Mouse (Mus musculus) hindbrain, embryonic 11.5 days (tissue): Measurements from ENCODE around the gene Eri3. TPM values are rescaled to one million over a fixed set of nuclear protein-coding genes. Genes with fewer than 3 reads are reported as not detected.

Experiments
- ATAC-seq: fragments of 200-750 bp; cut with Nextera tagmentation; 2 replicates; pipeline ENCODE4 v1.8.0; 2017; ENCODE audit warnings: mild to moderate bottlenecking, moderate TSS enrichment, moderate library complexity; ENCODE audit not compliant: low FRiP score
- DNase-seq: peaks from one replicate; pipeline ENCODE4 v3.0.0-alpha.2; 2015; ENCODE audit warnings: low spot score
- H3K27ac ChIP-seq: fragments of 300-500 bp; sonication (generic); 2 replicates; pipeline ENCODE4 v1.5.1; 2014; ENCODE audit warnings: mild to moderate bottlenecking, low read depth, low read length
- H3K27me3 ChIP-seq: fragments of 300-500 bp; sonication (generic); 2 replicates; pipeline ENCODE4 v1.6.1; 2014; ENCODE audit warnings: mild to moderate bottlenecking, low read length, moderate library complexity, mixed read lengths; ENCODE audit not compliant: control insufficient read depth, insufficient read depth
- H3K36me3 ChIP-seq: fragments of 300-500 bp; sonication (generic); 2 replicates; pipeline ENCODE4 v1.6.1; 2014; ENCODE audit warnings: mild to moderate bottlenecking, low read length, moderate library complexity, mixed read lengths; ENCODE audit not compliant: control insufficient read depth, insufficient read depth
- H3K4me1 ChIP-seq: fragments of 300-500 bp; sonication (generic); replicated peaks from 2 replicates; pipeline ENCODE4 v1.6.1; 2014; ENCODE audit warnings: low read length, mixed read lengths; ENCODE audit not compliant: control insufficient read depth, insufficient read depth
- H3K4me2 ChIP-seq: fragments of 300-500 bp; sonication (generic); replicated peaks from 2 replicates; pipeline ENCODE4 v1.6.1; 2014; ENCODE audit warnings: mild to moderate bottlenecking, low read depth, low read length
- H3K4me3 ChIP-seq: fragments of 300-500 bp; sonication (generic); 2 replicates; pipeline ENCODE4 v1.5.1; 2014; ENCODE audit warnings: low read depth, low read length
- H3K9ac ChIP-seq: fragments of 300-500 bp; sonication (generic); 2 replicates; pipeline ENCODE4 v1.6.1; 2014; ENCODE audit warnings: low read depth, low read length
- H3K9me3 ChIP-seq: fragments of 300-500 bp; sonication (generic); 2 replicates; pipeline ENCODE4 v1.6.1; 2016; ENCODE audit warnings: low read length; ENCODE audit not compliant: control insufficient read depth
- WGBS: fragments of 180-500 bp; shearing (Covaris S2); extraction: QIAGEN DNeasy Blood & Tissue Kit; methylation state at CpG from one replicate; pipeline ENCODE4 v1.1.7; 2014; 5-methylcytosine and 5-hydroxymethylcytosine counted together
- polyA plus RNA-seq: library from polyadenylated mRNA; unstranded; fragments of >200 nt; fragmentation: Nextera tagmentation; extraction: Ambion mirVana; gene quantifications from 2 replicates; pipeline ENCODE4 v1.2.1, GENCODE M21; 2014

Eri3 gene
- polyA plus RNA-seq, 1 experiment from 2014 or later = 110 TPM

- Histone ChIP-seq H3K36me3 (no peaks in the 10 kb centered on the region), H3K4me3 (no peak overlapping the region), H3K9me3 (no peaks in the 10 kb centered on the region), H3K4me1 (no peaks in the 10 kb centered on the region; the same call in 1 of the 2 replicates), H3K4me2 (no peak overlapping the region), H3K27ac (no peak overlapping the region), H3K27me3 (no peaks in the 10 kb centered on the region), H3K9ac (no peak overlapping the region)
- ATAC-seq (no peak), DNase-seq (no peak)
- 36% methylated on average over 5 of the region's 5 CpGs for WGBS
These were observed 6.2 kb downstream of the Eri3 start for GRCm38 (mm10) chr4:117556372-117556771.

- no peak overlapping the region for H3K4me2 ChIP-seq
- H3K9ac ChIP-seq = no peak overlapping the region
- ATAC-seq (no peak), DNase-seq (no peak)
- H3K9me3 ChIP-seq = no peaks in the 10 kb centered on the region
- no peak overlapping the region for H3K27ac ChIP-seq
- 83% methylated on average over 5 of the region's 5 CpGs for WGBS
- H3K4me3 ChIP-seq = no peak overlapping the region
- no peaks in the 10 kb centered on the region for H3K36me3 ChIP-seq
- H3K27me3 ChIP-seq = no peaks in the 10 kb centered on the region
- no peaks in the 10 kb centered on the region for H3K4me1 ChIP-seq
These were observed 7.0 kb downstream of the Eri3 start for GRCm38 (mm10) chr4:117557068-117557645.

- Histone ChIP-seq H3K27ac (no peak overlapping the region), H3K4me1 (no peaks in the 10 kb centered on the region), H3K9ac (no peak overlapping the region), H3K36me3 (no peaks in the 10 kb centered on the region), H3K27me3 (no peaks in the 10 kb centered on the region), H3K4me2 (no peak overlapping the region), H3K9me3 (no peaks in the 10 kb centered on the region), H3K4me3 (no peak overlapping the region)
- WGBS = 84% methylated on average over 9 of the region's 9 CpGs
- ATAC-seq (no peak), DNase-seq (no peak)
These were observed 13.8 kb downstream of the Eri3 start for GRCm38 (mm10) chr4:117563967-117564366.

GRCm38 (mm10) chr4:117568846-117569245 lies 18.7 kb downstream of the Eri3 start:
- Histone ChIP-seq H3K36me3 (no peaks in the 10 kb centered on the region), H3K4me3 (no peak overlapping the region), H3K27me3 (no peaks in the 10 kb centered on the region), H3K4me2 (no peak overlapping the region), H3K9me3 (no peaks in the 10 kb centered on the region), H3K4me1 (no peaks in the 10 kb centered on the region), H3K27ac (no peak overlapping the region), H3K9ac (no peak overlapping the region)
- no peak for ATAC-seq
- no peak for DNase-seq
- 51% methylated on average over 2 of the region's 2 CpGs for WGBS

GRCm38 (mm10) chr4:117570964-117571363 lies 20.8 kb downstream of the Eri3 start:
- DNase-seq = no peak

GRCm38 (mm10) chr4:117577579-117577978 lies 27.4 kb downstream of the Eri3 start:
- H3K4me2 ChIP-seq = no peak overlapping the region
- H3K4me1 ChIP-seq = no peaks in the 10 kb centered on the region; the same call in 1 of the 2 replicates
- H3K36me3 ChIP-seq = no peaks in the 10 kb centered on the region
- 93% methylated on average over 1 of the region's 1 CpGs for WGBS
- no peak overlapping the region for H3K27ac ChIP-seq
- no peak overlapping the region for H3K4me3 ChIP-seq
- no peaks in the 10 kb centered on the region for H3K27me3 ChIP-seq
- H3K9me3 ChIP-seq = no peaks in the 10 kb centered on the region
- no peak for DNase-seq
- ATAC-seq = no peak
- H3K9ac ChIP-seq = no peak overlapping the region

More at GRCm38 (mm10) chr4:117570964-117571363, 20.8 kb downstream of the Eri3 start:
- H3K27ac ChIP-seq = no peak overlapping the region
- no peaks in the 10 kb centered on the region for H3K36me3 ChIP-seq
- H3K9ac ChIP-seq = no peak overlapping the region
- H3K9me3 ChIP-seq = no peaks in the 10 kb centered on the region
- H3K27me3 ChIP-seq = no peaks in the 10 kb centered on the region
- ATAC-seq = no peak
- WGBS = 67% methylated on average over 5 of the region's 5 CpGs
- H3K4me1 ChIP-seq = no peaks in the 10 kb centered on the region
- H3K4me3 ChIP-seq = no peak overlapping the region
- no peak overlapping the region for H3K4me2 ChIP-seq

GRCm38 (mm10) chr4:117581626-117582025 lies 31.5 kb downstream of the Eri3 start:
- no peak overlapping the region for H3K9ac ChIP-seq
- WGBS = 69% methylated on average over 9 of the region's 9 CpGs

GRCm38 (mm10) chr4:117585995-117586394 lies 35.8 kb downstream of the Eri3 start:
- Histone ChIP-seq H3K4me1 (peaks cover 2% of the 10 kb centered on the region; the same call in 1 of the 2 replicates), H3K27ac (no peak overlapping the region), H3K36me3 (no peaks in the 10 kb centered on the region), H3K4me3 (no peak overlapping the region), H3K4me2 (no peak overlapping the region), H3K9ac (no peak overlapping the region), H3K9me3 (no peaks in the 10 kb centered on the region), H3K27me3 (no peaks in the 10 kb centered on the region)
- no peak for DNase-seq
- ATAC-seq = no peak
- 98% methylated on average over 2 of the region's 2 CpGs for WGBS

More at GRCm38 (mm10) chr4:117581626-117582025, 31.5 kb downstream of the Eri3 start:
- Histone ChIP-seq H3K4me3 (no peak overlapping the region), H3K27ac (no peak overlapping the region), H3K27me3 (no peaks in the 10 kb centered on the region), H3K9me3 (no peaks in the 10 kb centered on the region), H3K4me2 (no peak overlapping the region), H3K4me1 (no peaks in the 10 kb centered on the region; the same call in 1 of the 2 replicates), H3K36me3 (no peaks in the 10 kb centered on the region)
- no peak for DNase-seq
- no peak for ATAC-seq

- no peak overlapping the region for H3K27ac ChIP-seq
These were observed 37.3 kb downstream of the Eri3 start for GRCm38 (mm10) chr4:117587447-117587846.

More at GRCm38 (mm10) chr4:117587447-117587846, 37.3 kb downstream of the Eri3 start:
- Histone ChIP-seq H3K9me3 (no peaks in the 10 kb centered on the region), H3K36me3 (no peaks in the 10 kb centered on the region), H3K4me2 (no peak overlapping the region), H3K4me3 (no peak overlapping the region), H3K4me1 (0 out of 2 replicates have a peak, but pooled peaks cover 2% of the 10 kb centered on the region), H3K9ac (no peak overlapping the region), H3K27me3 (peaks cover 2% of the 10 kb centered on the region; the same call in 1 of the 2 replicates)
- DNase-seq = no peak
- ATAC-seq = no peak
- WGBS = 39% methylated on average over 4 of the region's 4 CpGs
